18 mouse cellular contexts compared by ENCODE assay signal in the genomic region with DNA sequence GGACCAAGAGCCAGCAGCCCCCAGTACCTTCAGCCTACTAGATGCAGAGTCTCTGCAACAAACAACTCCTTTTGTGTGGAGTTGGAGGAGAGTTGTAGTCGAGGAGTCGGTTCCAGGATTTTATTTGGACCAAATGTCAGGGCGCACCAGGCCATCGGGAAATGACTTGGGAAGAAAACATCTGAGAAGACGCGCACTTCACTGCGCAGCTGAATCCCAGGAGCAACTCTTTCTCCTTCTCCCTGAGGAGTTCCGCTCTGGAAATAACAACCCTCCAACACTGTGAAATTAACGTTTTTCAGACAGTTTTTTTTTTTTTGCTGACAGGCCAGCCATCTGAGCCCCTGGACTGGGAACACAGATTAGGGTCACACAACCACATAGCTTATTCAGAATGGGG.
DNase-seq lines count a peak whose midpoint lies in the region; ATAC-seq and TF ChIP-seq lines count a peak whose summit lies in the region.
"Had no signal": no experiment of that assay in that cellular context is flagged by ENCODE, and none has a peak within 500 bp of the region (broad histone marks: within the 10 kb centered on the region; RNA-seq: fewer than 3 reads in every experiment).

No protein-coding gene starts in this region.

- TF ChIP-seq POLR2A in cortical plate, adult 2 months (IDR thresholded peaks at IDR 0.05; ENCODE audit: extremely low read depth, insufficient read depth, low read length) = no peak

- WGBS in kidney, embryonic 16.5 days = 72% methylated on average over 9 of the region's 9 CpGs
- 84% methylated on average over 9 of the region's 9 CpGs for WGBS in midbrain, embryonic 11.5 days

- H3K4me3 ChIP-seq in kidney, embryonic 16.5 days (ENCODE audit: low read length) = no peak overlapping the region
- H3K4me3 ChIP-seq in cortical plate, adult 2 months (ENCODE audit: insufficient read depth, low read length) = no peak overlapping the region
- H3K4me3 ChIP-seq in midbrain, embryonic 11.5 days (ENCODE audit: low read depth, low read length) = no peak overlapping the region
- H3K4me3 ChIP-seq: limb, embryonic 13.5 days had no signal

- TF ChIP-seq CTCF in cortical plate, adult 2 months (IDR thresholded peaks at IDR 0.05; ENCODE audit: extremely low read depth, insufficient read depth, low read length) = no peak

- H3K27me3 ChIP-seq in kidney, embryonic 16.5 days (ENCODE audit: insufficient read depth, low read length) = no peaks in the 10 kb centered on the region
- H3K27me3 ChIP-seq in midbrain, embryonic 11.5 days (ENCODE audit: control insufficient read depth, insufficient read depth, low read length) = no peaks in the 10 kb centered on the region
- H3K27me3 ChIP-seq: limb, embryonic 13.5 days; Patski had no signal

- no peaks in the 10 kb centered on the region for H3K4me1 ChIP-seq in kidney, embryonic 16.5 days (ENCODE audit: insufficient read depth, low read length)
- H3K4me1 ChIP-seq in cortical plate, adult 2 months (ENCODE audit: control insufficient read depth, insufficient read depth, low read length) = peaks cover 15% of the 10 kb centered on the region
- H3K4me1 ChIP-seq in midbrain, embryonic 11.5 days (ENCODE audit: control insufficient read depth, insufficient read depth, low read length) = no peaks in the 10 kb centered on the region

- H3K9me3 ChIP-seq in kidney, embryonic 16.5 days (ENCODE audit: low read length) = no peaks in the 10 kb centered on the region
- H3K9me3 ChIP-seq in midbrain, embryonic 11.5 days (ENCODE audit: control insufficient read depth, low read length) = no peaks in the 10 kb centered on the region
- H3K9me3 ChIP-seq: limb, embryonic 13.5 days had no signal

- no peak for ATAC-seq in kidney, embryonic 16.5 days (ENCODE audit: low FRiP score, low TSS enrichment)
- no peak for ATAC-seq in midbrain, embryonic 11.5 days (ENCODE audit: low FRiP score)
- ATAC-seq: activated CD4-positive, CD25-positive, alpha-beta regulatory T cell, adult 4 months; forebrain, postnatal 0 days; hindbrain, embryonic 16.5 days; midbrain, embryonic 16.5 days; Patski had no signal

- H3K4me2 ChIP-seq in kidney, embryonic 16.5 days (replicated peaks; ENCODE audit: low read depth, low read length) = no peak overlapping the region
- no peak overlapping the region for H3K4me2 ChIP-seq in midbrain, embryonic 11.5 days
- H3K4me2 ChIP-seq: limb, embryonic 13.5 days had no signal

- intact Hi-C loops in heart, postnatal 10 days (cut with DNase I) = no loop called here

- peak; percentile 64 for DNase-seq in gastrocnemius, adult 18-20 months (ENCODE audit: low spot score)
- DNase-seq in gastrocnemius, postnatal 4 days (ENCODE audit: low spot score in 2 of 2) = no peak
- peak; percentile 22 for DNase-seq in kidney, postnatal 10 days
- DNase-seq in heart, postnatal 10 days = peak; percentile 29 to 35
- no peak for DNase-seq in midbrain, embryonic 11.5 days (ENCODE audit: low spot score, missing footprints)
- DNase-seq: cerebellum, postnatal 25 days; forebrain, postnatal 0 days; kidney, adult 8-10 months; right cerebral cortex, adult 18-20 months; thymus, adult 18-20 months had no signal

- H3K27ac ChIP-seq in kidney, embryonic 16.5 days (ENCODE audit: low read length) = no peak overlapping the region
- 0 out of 2 replicates have a peak overlapping the region, but pooled peaks have one; percentile 51 for H3K27ac ChIP-seq in cortical plate, adult 2 months (ENCODE audit: insufficient read depth, low read length)
- H3K27ac ChIP-seq in midbrain, embryonic 11.5 days (ENCODE audit: low read depth, low read length) = no peak overlapping the region
- H3K27ac ChIP-seq: limb, embryonic 13.5 days; liver, embryonic 14.5 days had no signal

- H3K9ac ChIP-seq in kidney, embryonic 16.5 days (replicated peaks; ENCODE audit: low read length) = no peak overlapping the region
- no peak overlapping the region for H3K9ac ChIP-seq in midbrain, embryonic 11.5 days (ENCODE audit: low read length)
- H3K9ac ChIP-seq: forebrain, postnatal 0 days; limb, embryonic 13.5 days; liver, embryonic 14.5 days had no signal

- H3K36me3 ChIP-seq in kidney, embryonic 16.5 days (ENCODE audit: insufficient read depth, low read length) = no peaks in the 10 kb centered on the region
- H3K36me3 ChIP-seq in midbrain, embryonic 11.5 days (ENCODE audit: control insufficient read depth, insufficient read depth, low read length) = no peaks in the 10 kb centered on the region
- H3K36me3 ChIP-seq: limb, embryonic 13.5 days had no signal

Comparison
In these comparisons a context has a peak if more than half of its experiments do, and no peak if none do; other contexts are left out.
1. DNase-seq: peak in gastrocnemius, adult 18-20 months (single experiment), kidney, postnatal 10 days (single experiment) and heart, postnatal 10 days (2 of 2); none in gastrocnemius, postnatal 4 days (0 of 2) and midbrain, embryonic 11.5 days (single experiment).